Mouse (Mus musculus): ENCODE data around the gene Dlgap4. TPM values are rescaled to one million over a fixed set of nuclear protein-coding genes. Genes with fewer than 3 reads are reported as not detected.

Dlgap4 gene
- polyA plus RNA-seq, 1 experiment = 175 TPM

- no peak overlapping the region for H3K4me3 ChIP-seq (ENCODE audit: control insufficient read depth, low read depth, low read length)
- no peaks in the 10 kb centered on the region for H3K36me3 ChIP-seq (ENCODE audit: control insufficient read depth, insufficient read depth, low read length)
- H3K27ac ChIP-seq (ENCODE audit: control insufficient read depth, insufficient read depth, low read depth, low read length) = no peak overlapping the region
- TF ChIP-seq POLR2A (IDR thresholded peaks at IDR 0.05; ENCODE audit: control insufficient read depth, low read depth, low read length) (no peak), CTCF (IDR thresholded peaks at IDR 0.05; ENCODE audit: control insufficient read depth, insufficient read depth, insufficient replicate concordance, low read depth, low read length) (no peak)
- no peaks in the 10 kb centered on the region for H3K27me3 ChIP-seq (ENCODE audit: control insufficient read depth, insufficient read depth, low read length)
- no peaks in the 10 kb centered on the region; the same call in 1 of the 2 replicates for H3K4me1 ChIP-seq (ENCODE audit: control insufficient read depth, insufficient read depth, low read length)
These were observed 9.8 kb upstream of the Dlgap4 start for GRCm38 (mm10) chr2:156603671-156604070.

- no peaks in the 10 kb centered on the region; the same call in 1 of the 2 replicates for H3K4me1 ChIP-seq (ENCODE audit: control insufficient read depth, insufficient read depth, low read length)
- no peak for TF ChIP-seq CTCF (IDR thresholded peaks at IDR 0.05; ENCODE audit: control insufficient read depth, insufficient read depth, insufficient replicate concordance, low read depth, low read length)
- H3K27ac ChIP-seq (ENCODE audit: control insufficient read depth, insufficient read depth, low read depth, low read length) = no peak overlapping the region
- no peak overlapping the region for H3K4me3 ChIP-seq (ENCODE audit: control insufficient read depth, low read depth, low read length)
- H3K36me3 ChIP-seq (ENCODE audit: control insufficient read depth, insufficient read depth, low read length) = no peaks in the 10 kb centered on the region
- no peaks in the 10 kb centered on the region for H3K27me3 ChIP-seq (ENCODE audit: control insufficient read depth, insufficient read depth, low read length)
These were observed 8.4 kb upstream of the Dlgap4 start for GRCm38 (mm10) chr2:156605144-156605543.

DNA sequence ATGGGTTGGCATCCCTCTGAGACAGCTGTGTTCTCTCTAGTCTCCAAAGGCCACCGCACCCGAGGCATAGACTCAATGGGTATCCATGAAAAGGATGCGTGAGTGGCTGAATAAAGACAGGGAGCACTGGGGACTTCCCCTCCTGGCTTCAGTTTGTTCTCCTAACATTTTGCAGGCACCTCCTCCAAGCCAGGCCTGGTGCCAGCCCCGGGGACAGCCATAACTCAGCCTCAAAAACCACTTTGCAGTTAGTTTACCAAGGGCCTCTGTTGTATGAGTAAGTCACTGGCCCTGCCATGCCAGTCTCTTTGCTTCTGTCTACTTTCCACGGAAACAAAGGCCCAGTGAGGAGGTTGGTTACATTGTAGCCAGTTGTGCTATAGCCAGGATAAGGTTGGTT is 7.5 kb upstream of the Dlgap4 start:
- Histone ChIP-seq H3K27ac (ENCODE audit: control insufficient read depth, insufficient read depth, low read depth, low read length) (peak overlapping the region; percentile 58), H3K27me3 (ENCODE audit: control insufficient read depth, insufficient read depth, low read length) (no peaks in the 10 kb centered on the region), H3K36me3 (ENCODE audit: control insufficient read depth, insufficient read depth, low read length) (no peaks in the 10 kb centered on the region), H3K4me3 (ENCODE audit: control insufficient read depth, low read depth, low read length) (no peak overlapping the region), H3K4me1 (ENCODE audit: control insufficient read depth, insufficient read depth, low read length) (no peaks in the 10 kb centered on the region; the same call in 1 of the 2 replicates)
- TF ChIP-seq POLR2A (IDR thresholded peaks at IDR 0.05; ENCODE audit: control insufficient read depth, low read depth, low read length) = no peak
- TF ChIP-seq CTCF (IDR thresholded peaks at IDR 0.05; ENCODE audit: control insufficient read depth, insufficient read depth, insufficient replicate concordance, low read depth, low read length) = no peak

- 0 out of 2 replicates have a peak overlapping the region, but pooled peaks have one; percentile 51 for H3K27ac ChIP-seq (ENCODE audit: control insufficient read depth, insufficient read depth, low read depth, low read length)
- H3K4me3 ChIP-seq (ENCODE audit: control insufficient read depth, low read depth, low read length) = peak overlapping the region; percentile 59
- peaks cover 4% of the 10 kb centered on the region for H3K4me1 ChIP-seq (ENCODE audit: control insufficient read depth, insufficient read depth, low read length)
- no peaks in the 10 kb centered on the region for H3K36me3 ChIP-seq (ENCODE audit: control insufficient read depth, insufficient read depth, low read length)
- TF ChIP-seq CTCF (IDR thresholded peaks at IDR 0.05; ENCODE audit: control insufficient read depth, insufficient read depth, insufficient replicate concordance, low read depth, low read length) = peak; percentile 15; the same call in 1 of the 2 replicates
- TF ChIP-seq POLR2A (IDR thresholded peaks at IDR 0.05; ENCODE audit: control insufficient read depth, low read depth, low read length) = 0 out of 2 replicates have a peak, but pooled peaks have one; percentile 23
- no peaks in the 10 kb centered on the region for H3K27me3 ChIP-seq (ENCODE audit: control insufficient read depth, insufficient read depth, low read length)
These were observed 394 bp upstream of the Dlgap4 start for GRCm38 (mm10) chr2:156613081-156613540.

DNA sequence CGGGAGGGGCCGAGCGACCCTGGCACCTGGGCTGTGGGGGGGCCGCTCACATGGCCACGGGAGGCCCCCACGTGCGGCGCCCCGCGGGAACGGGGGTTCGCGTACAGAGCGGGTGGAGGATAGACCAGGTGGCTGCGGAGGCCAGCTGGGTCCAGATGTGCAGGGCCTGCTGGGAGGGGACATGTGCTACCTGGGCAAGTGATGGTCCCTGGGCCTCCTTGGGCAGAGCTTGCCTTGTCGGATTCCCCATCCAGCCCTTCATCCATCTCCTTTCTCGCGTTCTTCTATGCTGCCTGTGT is 702 bp downstream of the Dlgap4 start:
- peaks cover 4% of the 10 kb centered on the region for H3K4me1 ChIP-seq (ENCODE audit: control insufficient read depth, insufficient read depth, low read length)
- TF ChIP-seq POLR2A (IDR thresholded peaks at IDR 0.05; ENCODE audit: control insufficient read depth, low read depth, low read length) (0 out of 2 replicates have a peak, but pooled peaks have one; percentile 0), CTCF (IDR thresholded peaks at IDR 0.05; ENCODE audit: control insufficient read depth, insufficient read depth, insufficient replicate concordance, low read depth, low read length) (no peak)
- H3K36me3 ChIP-seq (ENCODE audit: control insufficient read depth, insufficient read depth, low read length) = no peaks in the 10 kb centered on the region
- peak overlapping the region; percentile 71 for H3K4me3 ChIP-seq (ENCODE audit: control insufficient read depth, low read depth, low read length)
- no peaks in the 10 kb centered on the region for H3K27me3 ChIP-seq (ENCODE audit: control insufficient read depth, insufficient read depth, low read length)
- H3K27ac ChIP-seq (ENCODE audit: control insufficient read depth, insufficient read depth, low read depth, low read length) = no peak overlapping the region

DNA sequence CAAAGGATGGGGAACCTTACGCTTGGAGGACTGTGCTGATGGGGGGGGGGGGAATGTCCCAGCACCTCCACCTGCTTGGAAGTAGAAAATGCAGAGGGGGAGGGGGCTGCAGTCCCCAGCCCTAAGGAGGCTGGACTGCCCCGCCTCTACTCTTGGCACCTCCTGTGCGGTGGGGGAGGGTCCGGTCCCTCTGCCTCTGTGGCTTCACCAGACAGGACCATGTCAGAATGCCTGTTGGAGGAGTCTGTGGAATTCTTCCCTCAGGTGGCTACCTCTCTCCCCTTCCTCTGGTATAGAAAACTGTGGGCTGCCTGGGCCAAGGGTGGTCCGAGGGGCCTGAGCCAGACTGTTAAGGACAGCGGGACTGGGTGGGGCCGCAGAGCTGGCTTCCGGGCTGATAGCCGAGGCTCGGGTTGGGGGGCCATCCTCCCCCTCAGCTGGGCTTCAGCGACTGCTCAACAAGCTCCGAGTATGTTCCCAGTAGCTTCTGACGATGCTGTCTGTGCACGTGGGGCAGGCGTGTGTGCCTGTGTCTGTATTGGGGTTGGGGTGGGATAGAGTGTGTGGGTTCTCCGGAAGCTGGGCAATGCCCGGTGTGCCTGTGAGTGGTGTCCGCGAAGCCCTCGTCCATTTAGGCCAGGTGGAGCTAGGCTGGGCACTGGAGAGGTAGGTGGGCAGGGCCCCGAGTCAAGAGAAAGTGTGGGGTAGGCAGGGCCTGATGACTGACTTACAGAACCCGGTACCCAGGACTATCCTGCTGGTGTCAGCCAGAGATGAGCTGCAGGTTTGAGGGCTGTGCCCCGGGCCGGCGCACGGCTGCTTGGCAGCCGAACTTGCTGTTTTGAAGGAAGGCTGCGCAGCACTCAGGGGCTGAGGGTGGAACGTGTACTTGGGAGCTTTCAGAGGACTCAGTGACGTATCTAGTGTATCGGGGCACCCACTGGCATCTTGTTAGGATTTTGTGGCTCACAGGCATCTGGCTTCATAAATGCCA is 1.5 kb downstream of the Dlgap4 start:
- Histone ChIP-seq H3K27me3 (ENCODE audit: control insufficient read depth, insufficient read depth, low read length) (no peaks in the 10 kb centered on the region), H3K4me3 (ENCODE audit: control insufficient read depth, low read depth, low read length) (peak overlapping the region; percentile 15)
- TF ChIP-seq CTCF (IDR thresholded peaks at IDR 0.05; ENCODE audit: control insufficient read depth, insufficient read depth, insufficient replicate concordance, low read depth, low read length) (no peak), POLR2A (IDR thresholded peaks at IDR 0.05; ENCODE audit: control insufficient read depth, low read depth, low read length) (no peak)

DNA sequence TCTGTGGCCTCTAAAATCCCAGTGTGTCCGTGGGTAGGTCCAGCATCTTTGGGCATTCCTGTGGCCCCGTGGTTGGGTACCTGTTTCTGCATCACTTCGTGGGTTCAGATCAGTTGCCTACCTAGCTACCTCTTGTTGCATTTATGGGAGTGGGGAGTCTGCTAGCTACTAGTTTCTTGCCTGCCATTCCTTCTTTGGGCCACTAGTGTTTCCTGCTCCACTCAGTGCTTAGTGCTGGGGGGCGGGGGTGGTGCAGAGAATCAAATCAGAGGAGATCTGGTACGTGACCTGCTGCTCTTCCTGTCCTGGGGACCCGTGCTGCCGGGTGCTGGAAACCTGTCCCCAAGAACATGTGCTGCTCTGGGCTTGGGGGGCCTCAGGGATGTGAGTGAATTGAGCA is 3.0 kb downstream of the Dlgap4 start:
- H3K27me3 ChIP-seq (ENCODE audit: control insufficient read depth, insufficient read depth, low read length) = no peaks in the 10 kb centered on the region
- peaks cover 9% of the 10 kb centered on the region for H3K4me1 ChIP-seq (ENCODE audit: control insufficient read depth, insufficient read depth, low read length)
- H3K27ac ChIP-seq (ENCODE audit: control insufficient read depth, insufficient read depth, low read depth, low read length) = no peak overlapping the region
- H3K4me3 ChIP-seq (ENCODE audit: control insufficient read depth, low read depth, low read length) = no peak overlapping the region
- no peaks in the 10 kb centered on the region for H3K36me3 ChIP-seq (ENCODE audit: control insufficient read depth, insufficient read depth, low read length)
- TF ChIP-seq POLR2A (IDR thresholded peaks at IDR 0.05; ENCODE audit: control insufficient read depth, low read depth, low read length) (no peak), CTCF (IDR thresholded peaks at IDR 0.05; ENCODE audit: control insufficient read depth, insufficient read depth, insufficient replicate concordance, low read depth, low read length) (no peak)

More for the DNA sequence above, 1.5 kb downstream of the Dlgap4 start:
- Histone ChIP-seq H3K36me3 (ENCODE audit: control insufficient read depth, insufficient read depth, low read length) (no peaks in the 10 kb centered on the region), H3K27ac (ENCODE audit: control insufficient read depth, insufficient read depth, low read depth, low read length) (no peak overlapping the region), H3K4me1 (ENCODE audit: control insufficient read depth, insufficient read depth, low read length) (peaks cover 4% of the 10 kb centered on the region)

Data from testis, adult 2 months (tissue).